28 mouse cellular contexts compared by ENCODE assay signal in the genomic region with DNA sequence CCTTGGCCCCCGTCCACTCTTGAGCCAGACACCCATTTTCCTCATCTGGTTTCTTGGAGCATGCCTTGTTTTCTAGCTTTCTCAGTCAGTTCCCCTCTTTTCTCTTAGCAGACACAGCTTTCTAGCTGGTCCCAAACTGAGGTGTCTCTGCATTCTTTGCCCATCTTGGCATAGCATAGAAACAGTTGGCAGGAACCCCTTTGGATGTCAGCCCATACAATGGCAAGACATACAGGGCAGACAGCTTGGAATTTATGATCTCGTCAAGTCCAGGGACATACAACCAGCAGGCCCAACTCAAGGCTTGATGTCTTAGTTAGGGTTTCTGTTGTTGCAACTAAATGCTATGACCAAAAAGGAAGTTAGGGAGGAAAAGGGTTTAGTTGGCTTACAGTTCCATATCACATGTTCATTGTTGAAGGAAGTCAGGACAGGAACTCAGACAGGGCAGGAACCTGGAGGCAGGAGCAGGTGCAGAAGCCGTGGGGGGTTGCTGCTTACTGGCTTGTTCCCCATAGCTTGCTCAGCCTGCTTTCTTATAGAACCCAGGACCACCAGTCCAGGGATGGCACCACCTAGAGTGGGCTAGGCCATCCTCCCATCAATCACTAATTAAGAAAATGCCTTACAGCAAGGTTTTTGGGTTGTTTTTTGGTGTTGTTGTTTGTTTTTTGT. TPM values are rescaled to one million over a fixed set of nuclear protein-coding genes. Genes with fewer than 3 reads are reported as not detected.
DNase-seq lines count a peak whose midpoint lies in the region; ATAC-seq and TF ChIP-seq lines count a peak whose summit lies in the region.
"Had no signal": no experiment of that assay in that cellular context is flagged by ENCODE, and none has a peak within 500 bp of the region (broad histone marks: within the 10 kb centered on the region; RNA-seq: fewer than 3 reads in every experiment).

No protein-coding gene starts in this region.

- DNase-seq in adrenal gland, postnatal 10 days = peak; percentile 29
- no peak for DNase-seq in adrenal gland, postnatal 25 days
- DNase-seq in NIH3T3 (ENCODE audit: low read depth) = peak; percentile 38
- DNase-seq in cerebellum, adult 18-20 months = peak; percentile 28 to 42
- peak; percentile 83 to 92 for DNase-seq in cerebellum, postnatal 14 days
- DNase-seq in right cerebral cortex, postnatal 4 days = no peak
- DNase-seq in thymus, postnatal 14 days = no peak
- DNase-seq in stomach, postnatal 0 days (ENCODE audit: low spot score) = no peak
- DNase-seq: adrenal gland, adult 2 months; gastrocnemius, postnatal 36 days; heart, adult 2 months; heart, postnatal 14 days; kidney, adult 18-20 months; layer of hippocampus, postnatal 36 days; liver, embryonic 13.5 days; lung, adult 2 months; lung, postnatal 36 days; right cerebral cortex, postnatal 14 days; spleen, adult 18-20 months had no signal

- no peak overlapping the region for H3K4me2 ChIP-seq in stomach, postnatal 0 days (replicated peaks; ENCODE audit: low read depth)
- H3K4me2 ChIP-seq: embryonic facial prominence, embryonic 15.5 days; forebrain, embryonic 15.5 days; heart, embryonic 13.5 days; hindbrain, embryonic 13.5 days; limb, embryonic 13.5 days; liver, embryonic 13.5 days; midbrain, embryonic 13.5 days; neural tube, embryonic 12.5 days had no signal

- H3K9ac ChIP-seq in stomach, postnatal 0 days (ENCODE audit: low read length) = no peak overlapping the region
- H3K9ac ChIP-seq: embryonic facial prominence, embryonic 15.5 days; forebrain, embryonic 15.5 days; heart, embryonic 13.5 days; hindbrain, embryonic 13.5 days; limb, embryonic 13.5 days; liver, embryonic 13.5 days; midbrain, embryonic 13.5 days; neural tube, embryonic 12.5 days had no signal

- WGBS in stomach, postnatal 0 days = 88% methylated on average over 3 of the region's 3 CpGs

- H3K4me1 ChIP-seq in stomach, postnatal 0 days (replicated peaks; ENCODE audit: control insufficient read depth, insufficient read depth) = no peaks in the 10 kb centered on the region
- H3K4me1 ChIP-seq: forebrain, embryonic 15.5 days; liver, embryonic 13.5 days had no signal

- H3K27me3 ChIP-seq in stomach, postnatal 0 days (ENCODE audit: control insufficient read depth, insufficient read depth, low read length) = no peaks in the 10 kb centered on the region
- H3K27me3 ChIP-seq: embryonic facial prominence, embryonic 15.5 days; forebrain, embryonic 15.5 days; heart, embryonic 13.5 days; hindbrain, embryonic 13.5 days; limb, embryonic 13.5 days; liver, embryonic 13.5 days; midbrain, embryonic 13.5 days; neural tube, embryonic 12.5 days had no signal

- no peak for ATAC-seq in stomach, postnatal 0 days (ENCODE audit: low FRiP score, low TSS enrichment)
- ATAC-seq: forebrain, embryonic 15.5 days; inflammation-experienced regulatory T-cells, adult 6 months; midbrain, embryonic 13.5 days had no signal

- no peak for TF ChIP-seq CTCF in stomach, postnatal 0 days (IDR thresholded peaks at IDR 0.05; ENCODE audit: low read depth)

- no peak overlapping the region for H3K27ac ChIP-seq in stomach, postnatal 0 days (replicated peaks)
- H3K27ac ChIP-seq: embryonic facial prominence, embryonic 15.5 days; forebrain, embryonic 15.5 days; heart, adult 2 months; heart, embryonic 13.5 days; hindbrain, embryonic 13.5 days; limb, embryonic 13.5 days; liver, embryonic 13.5 days; midbrain, embryonic 13.5 days; neural tube, embryonic 12.5 days had no signal

- no peak for TF ChIP-seq EP300 in stomach, postnatal 0 days (optimal IDR thresholded peaks at IDR 0.05)

- H3K36me3 ChIP-seq in stomach, postnatal 0 days (ENCODE audit: control insufficient read depth, insufficient read depth, low read length) = no peaks in the 10 kb centered on the region
- H3K36me3 ChIP-seq: embryonic facial prominence, embryonic 15.5 days; forebrain, embryonic 15.5 days; heart, embryonic 13.5 days; hindbrain, embryonic 13.5 days; limb, embryonic 13.5 days; liver, embryonic 13.5 days; midbrain, embryonic 13.5 days; neural tube, embryonic 12.5 days had no signal

- no peaks in the 10 kb centered on the region for H3K9me3 ChIP-seq in stomach, postnatal 0 days (ENCODE audit: control insufficient read depth, low read length)
- H3K9me3 ChIP-seq: embryonic facial prominence, embryonic 15.5 days; forebrain, embryonic 15.5 days; heart, embryonic 13.5 days; hindbrain, embryonic 13.5 days; limb, embryonic 13.5 days; liver, embryonic 13.5 days; megakaryocyte, embryonic 14.5 days; midbrain, embryonic 13.5 days; neural tube, embryonic 12.5 days had no signal

- H3K4me3 ChIP-seq in stomach, postnatal 0 days (ENCODE audit: low read depth, low read length) = no peak overlapping the region
- H3K4me3 ChIP-seq: embryonic facial prominence, embryonic 15.5 days; forebrain, embryonic 15.5 days; heart, adult 2 months; heart, embryonic 13.5 days; hindbrain, embryonic 13.5 days; limb, embryonic 13.5 days; liver, embryonic 13.5 days; megakaryocyte, embryonic 14.5 days; midbrain, embryonic 13.5 days; neural tube, embryonic 12.5 days had no signal

RNA-seq across cellular contexts. Expression of a gene that starts 27.4 kb away (rescaled TPM):
- total RNA-seq in adrenal gland, postnatal 10 days (2021) = 10 to 100 TPM; 58.9 to 72.2 TPM
- total RNA-seq in adrenal gland, postnatal 25 days (2021) = 61.0 and 64.8 TPM in 2 replicates
- 8.4 and 8.5 TPM in 2 replicates for polyA plus RNA-seq in stomach, postnatal 0 days (2015; fragmentation: Nextera tagmentation; extraction: Ambion mirVana)

Comparison
In these comparisons a context has a peak if more than half of its experiments do, and no peak if none do; other contexts are left out.
1. DNase-seq: peak in adrenal gland, postnatal 10 days (single experiment), NIH3T3 (single experiment), cerebellum, adult 18-20 months (2 of 2) and cerebellum, postnatal 14 days (2 of 2); none in adrenal gland, postnatal 25 days (single experiment), right cerebral cortex, postnatal 4 days (single experiment), thymus, postnatal 14 days (single experiment) and stomach, postnatal 0 days (single experiment).